Comparison of ENCODE assay signal across 26 mouse cellular contexts in the genomic region with DNA sequence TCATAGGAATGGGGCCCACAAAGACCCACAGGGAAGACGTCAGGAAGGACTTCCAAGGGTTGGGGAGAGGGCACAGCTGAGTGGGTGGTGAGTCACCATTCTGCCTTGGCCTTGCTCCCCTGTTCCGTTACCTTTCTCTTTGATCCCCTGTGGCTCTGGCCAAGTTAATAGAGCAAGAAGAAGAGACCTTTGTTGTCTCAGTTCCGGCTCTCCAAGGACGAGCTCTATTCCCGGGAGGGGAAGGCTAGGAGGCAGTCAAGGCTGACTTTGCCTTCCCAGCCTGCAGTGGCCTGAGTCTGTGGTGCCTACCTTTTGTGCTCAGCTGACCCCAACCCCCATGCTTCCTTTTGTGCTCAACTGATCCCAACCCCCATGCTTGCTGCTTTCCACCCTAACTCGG. TPM values are rescaled to one million over a fixed set of nuclear protein-coding genes. Genes with fewer than 3 reads are reported as not detected.
DNase-seq lines count a peak whose midpoint lies in the region; ATAC-seq and TF ChIP-seq lines count a peak whose summit lies in the region.
"Had no signal": no experiment of that assay in that cellular context is flagged by ENCODE, and none has a peak within 500 bp of the region (broad histone marks: within the 10 kb centered on the region; RNA-seq: fewer than 3 reads in every experiment).

No protein-coding gene starts in this region.

- no peak for ATAC-seq in midbrain, embryonic 14.5 days (ENCODE audit: low FRiP score, low TSS enrichment)
- ATAC-seq: inflammation-experienced regulatory T-cells, adult 6 months; midbrain, embryonic 15.5 days had no signal

- TF ChIP-seq POLR2A in kidney, adult 2 months (IDR thresholded peaks at IDR 0.05; ENCODE audit: low read depth, low read length) = no peak

- DNase-seq in kidney, adult 2 months = peak; percentile 56
- no peak for DNase-seq in kidney, postnatal 4 days
- DNase-seq in left cerebral cortex, adult 2 months (ENCODE audit: extremely low spot score in 1 of 2, low spot score in 2 of 2) = no peak
- DNase-seq in left cerebral cortex, postnatal 14 days (ENCODE audit: low spot score in 2 of 2) = no peak
- peak; percentile 76 for DNase-seq in adrenal gland, postnatal 14 days
- no peak for DNase-seq in cerebellum, adult 9-10 months
- no peak for DNase-seq in midbrain, embryonic 14.5 days
- DNase-seq: cerebellum, adult 11-12 months; cerebellum, postnatal 25 days; embryo, embryonic 11 days; heart, postnatal 4 days; liver, embryonic 13.5 days; lung, postnatal 4 days; retina, postnatal 1 day; right cerebral cortex, postnatal 25 days; thymus, postnatal 14 days had no signal

- intact Hi-C loops in left cerebral cortex, adult 2 months (cut with DNase I) = no loop called here
- intact Hi-C loops in left cerebral cortex, postnatal 14 days (cut with DNase I) = no loop called here

- H3K9ac ChIP-seq in midbrain, embryonic 14.5 days (replicated peaks; ENCODE audit: low read length) = no peak overlapping the region
- H3K9ac ChIP-seq: embryonic facial prominence, embryonic 13.5 days; forebrain, embryonic 12.5 days; hindbrain, embryonic 14.5 days; liver, embryonic 13.5 days; lung, embryonic 15.5 days; midbrain, embryonic 15.5 days; neural tube, embryonic 12.5 days had no signal

- H3K4me1 ChIP-seq in kidney, adult 2 months (ENCODE audit: control insufficient read depth, insufficient read depth, low read length) = no peaks in the 10 kb centered on the region
- no peaks in the 10 kb centered on the region for H3K4me1 ChIP-seq in midbrain, embryonic 14.5 days (ENCODE audit: control insufficient read depth, insufficient read depth, low read length)
- H3K4me1 ChIP-seq: forebrain, embryonic 12.5 days; liver, embryonic 13.5 days; midbrain, embryonic 15.5 days had no signal

- H3K4me2 ChIP-seq in midbrain, embryonic 14.5 days (ENCODE audit: low read length) = no peak overlapping the region
- H3K4me2 ChIP-seq: embryonic facial prominence, embryonic 13.5 days; forebrain, embryonic 12.5 days; hindbrain, embryonic 14.5 days; liver, embryonic 13.5 days; lung, embryonic 15.5 days; midbrain, embryonic 15.5 days; neural tube, embryonic 12.5 days had no signal

- 32% methylated on average over 6 of the region's 6 CpGs for WGBS in kidney, adult 2 months
- 43% methylated on average over 6 of the region's 6 CpGs for WGBS in midbrain, embryonic 14.5 days

- H3K36me3 ChIP-seq in kidney, adult 2 months (ENCODE audit: control insufficient read depth, insufficient read depth, low read length) = no peaks in the 10 kb centered on the region
- H3K36me3 ChIP-seq in midbrain, embryonic 14.5 days (ENCODE audit: control insufficient read depth, insufficient read depth, low read length) = no peaks in the 10 kb centered on the region
- H3K36me3 ChIP-seq: embryonic facial prominence, embryonic 13.5 days; forebrain, embryonic 12.5 days; heart, embryonic 10.5 days; liver, embryonic 13.5 days; lung, embryonic 15.5 days; midbrain, embryonic 15.5 days; neural tube, embryonic 12.5 days had no signal

- H3K27ac ChIP-seq in kidney, adult 2 months (ENCODE audit: insufficient read depth, low read depth, low read length) = peak overlapping the region; percentile 18; the same call in 1 of the 2 replicates
- H3K27ac ChIP-seq in left cerebral cortex, adult 2 months = peak overlapping the region; percentile 74; the same call in 1 of the 2 replicates
- H3K27ac ChIP-seq in midbrain, embryonic 14.5 days (replicated peaks; ENCODE audit: low read depth, low read length) = no peak overlapping the region
- H3K27ac ChIP-seq: embryonic facial prominence, embryonic 13.5 days; forebrain, embryonic 12.5 days; hindbrain, embryonic 14.5 days; kidney, postnatal 0 days; liver, embryonic 13.5 days; midbrain, embryonic 15.5 days; neural tube, embryonic 12.5 days had no signal

- no peaks in the 10 kb centered on the region for H3K27me3 ChIP-seq in kidney, adult 2 months (replicated peaks; ENCODE audit: control insufficient read depth, insufficient read depth, low read length)
- no peaks in the 10 kb centered on the region for H3K27me3 ChIP-seq in midbrain, embryonic 14.5 days (ENCODE audit: control insufficient read depth, insufficient read depth, low read length)
- H3K27me3 ChIP-seq: embryonic facial prominence, embryonic 13.5 days; forebrain, embryonic 12.5 days; liver, embryonic 13.5 days; lung, embryonic 15.5 days; midbrain, embryonic 15.5 days; neural tube, embryonic 12.5 days had no signal

- no peaks in the 10 kb centered on the region for H3K9me3 ChIP-seq in midbrain, embryonic 14.5 days (ENCODE audit: control insufficient read depth, low read length)
- H3K9me3 ChIP-seq: embryonic facial prominence, embryonic 13.5 days; forebrain, embryonic 12.5 days; heart, embryonic 10.5 days; liver, embryonic 13.5 days; lung, embryonic 15.5 days; midbrain, embryonic 15.5 days; neural tube, embryonic 12.5 days had no signal

- no peak for TF ChIP-seq CTCF in kidney, adult 2 months (conservative IDR thresholded peaks at IDR 0.05; ENCODE audit: insufficient read depth, insufficient read length, low read depth, low read length)
- TF ChIP-seq CTCF in left cerebral cortex, adult 2 months (IDR thresholded peaks at IDR 0.05) = no peak

- H3K4me3 ChIP-seq in kidney, adult 2 months (ENCODE audit: insufficient read depth, low read depth, low read length) = no peak overlapping the region
- no peak overlapping the region for H3K4me3 ChIP-seq in left cerebral cortex, adult 2 months
- no peak overlapping the region for H3K4me3 ChIP-seq in midbrain, embryonic 14.5 days (replicated peaks; ENCODE audit: low read depth, low read length)
- H3K4me3 ChIP-seq: embryonic facial prominence, embryonic 13.5 days; erythroblast, embryonic 14.5 days; forebrain, embryonic 12.5 days; heart, embryonic 10.5 days; liver, embryonic 13.5 days; lung, embryonic 15.5 days; midbrain, embryonic 15.5 days; neural tube, embryonic 12.5 days had no signal

RNA-seq across cellular contexts. Expression of gene Pde2a, which starts 59.2 kb away (rescaled TPM):
- polyA plus RNA-seq in kidney, adult 2 months (2012; rRNA removed) = 26.9 and 28.6 TPM in 2 replicates
- 100 to 1,000 TPM; 372 to 375 TPM for total RNA-seq in left cerebral cortex, adult 2 months (2021)
- total RNA-seq in left cerebral cortex, postnatal 14 days (2021) = 100 to 1,000 TPM; 349 to 363 TPM
- 132 and 141 TPM in 2 replicates for total RNA-seq in adrenal gland, postnatal 14 days (2021)
- polyA plus RNA-seq in midbrain, embryonic 14.5 days (2014; fragmentation: Nextera tagmentation; extraction: Ambion mirVana) = 23.0 and 25.7 TPM in 2 replicates

Comparison
In these comparisons a context has a peak if more than half of its experiments do, and no peak if none do; other contexts are left out.
1. DNase-seq: peak in kidney, adult 2 months (single experiment) and adrenal gland, postnatal 14 days (single experiment); none in kidney, postnatal 4 days (0 of 2), left cerebral cortex, adult 2 months (0 of 2), left cerebral cortex, postnatal 14 days (0 of 2), cerebellum, adult 9-10 months (single experiment) and midbrain, embryonic 14.5 days (single experiment).